Mouse (Mus musculus): ENCODE measurements around the gene Bcl6. TPM values are rescaled to one million over a fixed set of nuclear protein-coding genes. Genes with fewer than 3 reads are reported as not detected.

The Bcl6 gene
- total RNA-seq (2021): 10 to 100 TPM; 28.4 TPM
- long read RNA-seq, experiment 1, partial matches to known transcripts: 2 of 3 reads
- long read RNA-seq, experiment 1, other reads (novel, unspliced or antisense): 1 of 3 reads
- long read RNA-seq, experiment 2, partial matches to known transcripts: 1 of 4 reads
- long read RNA-seq, experiment 2, other reads (novel, unspliced or antisense): 3 of 4 reads

DNA sequence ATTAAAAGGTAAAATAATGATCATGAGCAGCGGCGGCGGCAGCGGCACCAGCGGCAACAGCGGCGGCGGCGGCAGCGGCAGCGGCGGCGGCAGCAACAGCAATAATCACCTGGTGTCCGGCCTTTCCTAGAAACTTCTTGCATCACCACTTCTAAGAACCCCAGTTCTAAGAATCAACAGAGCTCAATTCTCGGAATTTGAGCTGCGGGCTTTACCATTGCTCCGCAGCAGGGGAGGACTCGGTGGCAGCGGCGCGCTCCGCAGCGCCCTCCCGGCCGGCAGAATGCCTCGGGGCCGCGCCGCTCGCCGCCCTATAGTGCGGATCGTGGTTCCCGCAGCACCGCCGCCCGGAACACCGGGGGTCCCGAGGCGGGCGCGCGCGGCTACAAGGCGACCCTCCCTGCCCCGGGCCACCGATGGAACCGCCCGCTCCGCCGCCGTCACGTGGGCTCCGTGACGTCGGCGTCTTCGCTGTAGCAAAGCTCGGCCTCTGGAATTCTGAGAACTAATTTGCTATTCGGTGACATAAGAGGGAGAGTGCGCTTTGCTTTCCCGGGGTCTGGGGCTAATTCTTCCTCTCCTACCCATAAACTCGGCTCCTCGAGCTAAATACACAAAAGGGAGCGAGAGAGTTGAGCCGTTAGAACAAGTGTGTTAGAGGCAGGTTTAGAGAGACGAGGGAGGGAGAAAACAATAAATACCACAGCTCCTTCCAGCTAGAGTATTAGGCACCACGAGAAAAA, at the start of gene Bcl6, which contains the start of gene Gm37419:
Gene Bcl6 (minus strand): TSS at position 387 of the 743 bp plus-strand sequence.
Gene Gm37419 (plus strand): TSS at position 17 of the 743 bp plus-strand sequence.
- peak; percentile 77 to 83 for DNase-seq (ENCODE audit: low spot score in 2 of 2)

DNA sequence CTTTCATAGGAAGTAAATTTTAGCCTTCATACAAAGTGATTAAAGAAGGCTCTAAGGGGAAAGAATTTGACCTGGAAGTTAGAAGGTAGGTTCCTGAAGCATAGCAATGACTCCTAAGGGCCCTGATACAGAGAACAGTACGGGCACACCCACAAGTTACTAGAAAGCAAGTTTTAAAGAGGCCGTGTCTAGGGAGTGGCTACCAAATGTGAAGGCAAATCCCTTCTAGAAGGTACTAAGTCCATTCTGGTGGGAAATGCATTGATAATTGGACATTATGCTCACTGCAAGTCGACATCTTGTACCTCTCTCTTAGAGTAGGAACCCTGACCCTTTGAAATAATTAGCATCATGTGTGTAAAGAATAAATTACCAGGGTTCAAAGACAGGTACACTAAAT, 47.7 kb upstream of the Bcl6 start:
- DNase-seq (ENCODE audit: low spot score in 2 of 2): no peak

DNA sequence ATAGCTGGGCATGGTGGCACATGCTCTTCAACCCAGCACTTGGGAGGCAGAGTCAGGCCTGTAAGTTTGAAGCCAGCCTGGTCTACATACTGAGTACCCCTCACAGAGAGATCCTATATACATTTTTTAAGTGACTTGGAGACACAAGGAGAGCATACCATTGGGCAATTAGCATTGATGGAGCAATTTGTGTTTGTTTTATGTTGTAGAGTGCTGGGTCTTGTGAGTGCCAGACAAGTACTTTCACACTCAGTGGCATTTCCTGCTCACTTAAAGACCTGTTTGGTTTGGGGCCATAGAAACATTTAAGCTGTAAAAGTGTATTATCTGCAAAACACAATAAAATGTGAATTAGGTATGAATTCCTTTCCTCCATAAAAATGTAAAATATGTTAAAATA, 47.1 kb upstream of the Bcl6 start:
- no peak for DNase-seq (ENCODE audit: low spot score in 2 of 2)

DNA sequence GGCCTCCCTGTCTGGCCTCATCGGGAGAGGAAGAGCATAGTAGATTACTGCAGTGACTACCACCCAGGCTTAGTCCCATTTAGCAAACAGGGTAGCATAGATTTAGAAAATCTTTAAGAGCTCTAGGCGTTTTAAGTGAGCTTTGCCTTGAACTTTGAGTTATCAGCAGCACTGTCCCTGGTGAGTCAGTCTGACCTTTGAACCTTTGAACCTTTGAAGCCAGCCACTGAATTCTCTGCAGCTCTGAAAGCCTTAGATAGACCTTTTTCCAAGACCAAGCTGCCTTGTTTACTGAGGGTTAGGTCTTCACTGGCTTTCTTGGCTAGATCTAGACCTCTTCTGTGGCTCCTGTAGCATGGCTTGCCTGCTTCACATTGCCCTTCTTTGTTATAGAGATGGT, 45.8 kb upstream of the Bcl6 start:
- no peak for DNase-seq (ENCODE audit: low spot score in 2 of 2)

DNA sequence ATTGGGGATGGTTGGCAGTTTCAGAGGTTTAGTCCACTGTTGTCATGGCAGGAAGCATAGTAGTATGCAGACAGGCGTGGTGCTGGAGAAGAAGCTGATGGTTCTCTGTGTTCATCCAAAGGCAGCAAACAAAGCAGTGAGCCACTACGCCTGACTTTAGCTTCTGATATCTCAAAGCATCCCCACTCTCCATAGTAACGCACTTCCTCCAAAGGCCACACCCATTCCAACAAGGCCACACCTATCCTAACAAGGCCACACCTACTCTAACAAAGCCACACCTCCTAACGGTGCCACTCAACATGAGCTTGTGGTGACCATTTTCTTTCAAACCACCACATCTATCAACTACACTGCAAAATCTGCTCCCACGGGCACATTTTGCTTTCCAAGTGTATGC, 44.6 kb upstream of the Bcl6 start:
- no peak for DNase-seq (ENCODE audit: low spot score in 2 of 2)

DNA sequence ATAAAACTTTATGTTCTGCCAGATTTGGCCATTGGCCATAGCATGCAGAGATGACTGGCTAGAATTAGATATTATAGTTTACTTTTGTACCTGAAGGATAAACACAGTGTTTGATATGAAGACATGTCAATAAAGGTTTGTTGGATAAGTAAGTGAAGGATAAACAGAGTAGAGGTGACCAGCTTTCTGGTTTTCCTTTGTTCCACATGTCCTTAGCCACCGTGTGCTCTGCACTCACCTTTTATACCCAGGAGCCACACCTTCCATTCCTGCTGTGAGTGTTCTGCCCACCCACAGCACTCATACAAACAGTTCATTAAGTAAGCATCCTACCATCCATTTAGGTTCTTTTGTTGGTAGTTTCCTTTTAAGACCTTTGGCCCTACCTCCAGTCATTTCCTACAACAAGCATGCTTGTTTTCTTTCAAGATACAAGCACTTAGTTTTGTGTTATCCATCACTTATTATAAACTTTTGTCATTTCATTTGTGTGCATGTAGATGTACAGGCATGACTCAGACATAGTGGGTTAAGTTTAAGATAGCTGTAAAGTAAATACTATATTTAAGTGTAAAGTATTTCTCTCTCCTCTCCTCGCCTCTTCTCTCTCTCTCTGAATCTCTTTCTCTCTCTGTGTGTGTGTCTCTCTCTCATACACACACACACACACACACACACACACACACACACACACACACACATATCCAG, 41.5 kb upstream of the Bcl6 start:
- no peak for DNase-seq (ENCODE audit: low spot score in 2 of 2)

DNA sequence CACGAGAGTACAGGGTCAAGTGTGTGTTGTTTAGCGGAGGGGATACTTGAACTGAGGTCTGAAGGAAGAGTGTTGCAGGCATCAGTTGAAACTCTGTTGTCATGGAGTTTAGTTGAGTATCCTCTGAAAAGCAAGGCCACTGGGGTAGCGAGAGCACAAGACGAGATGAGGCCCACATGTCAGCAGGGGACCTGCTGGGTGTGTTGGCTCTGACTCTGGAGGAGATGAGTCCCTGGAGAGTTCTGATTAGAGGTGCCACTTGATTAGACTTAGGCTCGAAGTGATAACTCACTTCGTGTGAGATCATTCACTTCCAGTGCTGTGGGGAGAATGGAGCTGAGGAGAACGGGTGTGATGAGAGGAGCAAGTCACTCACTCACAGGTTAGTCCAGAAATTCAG, 36.8 kb upstream of the Bcl6 start:
- DNase-seq (ENCODE audit: low spot score in 2 of 2): no peak

DNA sequence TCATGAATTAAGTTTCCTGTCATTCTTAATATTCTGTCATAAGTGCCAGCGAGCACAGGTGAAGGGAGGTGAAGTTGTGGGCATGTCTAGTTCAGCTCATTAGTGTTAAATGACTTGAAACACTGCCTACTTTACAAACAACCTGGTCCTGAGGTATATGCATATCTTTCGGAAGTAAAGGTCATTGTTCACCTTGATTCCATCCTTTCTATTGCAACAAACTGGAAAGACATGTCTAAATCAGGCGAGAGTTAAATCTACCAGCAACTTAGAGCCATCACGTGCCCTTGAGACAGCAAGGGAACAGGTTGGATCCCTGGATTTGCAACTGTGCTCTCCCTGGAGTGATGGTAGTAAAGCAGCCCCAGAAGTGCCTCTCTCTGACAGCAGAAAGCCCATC, 34.0 kb upstream of the Bcl6 start:
- no peak for DNase-seq (ENCODE audit: low spot score in 2 of 2)

DNA sequence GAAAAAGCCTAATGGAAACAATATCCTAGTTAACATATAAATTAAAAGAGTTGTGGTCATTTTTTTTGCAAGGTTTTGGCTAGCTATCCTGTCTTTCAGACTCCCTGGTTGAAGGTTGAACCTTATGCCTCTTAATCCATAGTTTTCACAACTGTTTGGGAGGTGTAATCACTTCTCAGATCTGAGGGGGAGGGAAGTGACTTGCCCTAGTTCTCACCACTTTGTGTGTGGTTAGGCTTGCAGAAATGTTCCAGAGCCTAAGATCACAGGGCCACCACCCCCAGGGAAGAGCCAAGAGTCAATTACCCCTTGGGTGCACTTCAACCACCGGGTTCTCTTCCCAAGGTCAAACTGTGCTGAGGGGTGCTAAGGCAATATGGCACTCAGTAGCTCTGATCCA, 33.1 kb upstream of the Bcl6 start:
- no peak for DNase-seq (ENCODE audit: low spot score in 2 of 2)

DNA sequence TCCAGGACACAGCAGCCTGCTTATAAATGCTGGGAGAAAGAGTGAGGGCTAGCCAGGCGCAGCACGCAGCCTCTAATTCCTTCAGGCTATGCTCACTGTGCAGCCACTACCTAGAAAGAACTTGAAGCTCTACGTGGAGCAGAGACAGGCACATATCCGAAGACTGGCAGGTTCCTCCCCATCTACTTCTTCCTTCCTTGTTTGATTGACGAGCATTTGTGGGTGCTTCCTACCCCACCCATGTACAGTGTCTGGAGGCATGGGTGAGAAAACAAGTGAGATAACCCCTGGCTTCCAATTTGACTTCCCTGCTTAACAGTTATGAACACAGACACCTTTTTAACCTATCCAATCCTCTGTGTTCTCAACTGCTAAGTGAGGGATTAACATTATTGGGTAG, 28.1 kb upstream of the Bcl6 start:
- no peak for DNase-seq (ENCODE audit: low spot score in 2 of 2)

DNA sequence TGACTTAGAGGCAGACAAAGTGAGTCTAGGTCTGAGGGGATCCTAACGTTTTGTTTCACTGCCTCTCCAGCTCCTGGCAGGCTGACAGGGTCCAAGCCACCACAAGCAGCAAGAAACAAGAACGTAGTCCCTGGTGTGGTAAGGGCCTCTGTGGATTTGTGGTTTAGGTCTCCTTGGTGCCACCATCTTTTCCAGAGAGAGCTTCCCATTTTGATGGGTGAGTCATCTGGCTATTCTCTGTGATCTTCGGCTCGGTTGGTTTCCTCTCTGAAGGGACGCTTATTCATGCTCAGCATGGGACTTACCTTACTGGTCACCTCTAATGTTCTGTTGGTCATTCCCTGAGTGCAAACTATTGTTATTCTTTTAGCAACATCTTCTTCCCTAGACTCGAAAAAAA, 27.6 kb upstream of the Bcl6 start:
- no peak for DNase-seq (ENCODE audit: low spot score in 2 of 2)

DNA sequence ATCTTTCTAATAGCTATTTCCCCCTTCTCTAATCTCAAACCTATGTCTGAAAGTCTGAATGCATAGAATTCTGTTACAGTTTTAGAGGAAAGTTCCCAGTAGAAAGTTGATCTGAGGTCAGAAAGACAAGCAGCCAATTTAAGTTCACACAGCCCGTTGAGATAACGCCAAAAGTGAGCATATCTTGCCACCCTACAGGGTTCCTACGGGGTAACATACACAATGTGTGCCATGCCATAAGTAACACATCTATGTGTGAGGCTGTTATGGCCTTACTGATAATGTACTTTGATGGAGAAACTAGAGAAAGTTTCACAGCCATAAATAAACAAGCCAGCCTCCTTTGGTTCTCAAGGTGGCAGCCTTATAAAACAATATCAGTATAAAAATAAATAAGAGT, 25.7 kb upstream of the Bcl6 start:
- no peak for DNase-seq (ENCODE audit: low spot score in 2 of 2)

DNA sequence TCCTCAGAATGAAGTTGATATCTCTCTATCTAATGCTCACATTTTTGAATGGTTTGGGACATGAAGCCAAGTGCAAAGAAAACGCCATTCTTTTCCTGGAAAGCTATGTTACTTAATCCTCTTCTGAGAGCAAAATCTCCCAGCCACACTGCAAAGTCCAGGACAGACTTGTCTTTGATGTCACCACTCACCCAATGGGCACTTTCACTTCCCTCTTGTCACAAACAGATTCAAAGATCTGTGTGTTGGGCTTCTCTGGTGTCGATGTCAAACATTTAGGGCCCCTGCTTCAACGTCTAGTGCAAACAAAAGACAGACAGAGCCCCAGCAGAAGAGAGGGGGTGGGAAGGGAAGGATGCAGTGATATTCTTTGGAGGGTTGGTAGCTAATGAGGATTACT, 23.4 kb upstream of the Bcl6 start:
- DNase-seq (ENCODE audit: low spot score in 2 of 2): no peak

DNA sequence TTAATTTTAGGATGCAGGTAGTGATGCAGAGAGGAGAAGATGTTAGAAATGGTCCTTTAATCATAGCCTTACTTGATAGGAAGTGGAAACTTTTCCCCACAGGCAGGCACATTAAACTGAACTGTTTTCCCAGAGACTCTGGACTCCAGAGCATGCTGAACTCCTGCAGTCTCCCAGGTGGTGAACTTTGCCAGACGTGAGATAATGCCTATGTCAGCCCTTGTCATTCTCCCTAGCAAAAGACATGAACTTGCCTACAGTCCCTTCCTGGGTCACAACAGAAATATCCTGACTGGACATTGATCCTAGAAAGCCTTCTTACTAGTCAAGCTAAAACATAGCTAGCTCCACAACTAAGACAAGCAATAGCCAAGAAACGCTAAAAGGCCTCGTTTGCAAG, 22.7 kb upstream of the Bcl6 start:
- DNase-seq (ENCODE audit: low spot score in 2 of 2): no peak

DNA sequence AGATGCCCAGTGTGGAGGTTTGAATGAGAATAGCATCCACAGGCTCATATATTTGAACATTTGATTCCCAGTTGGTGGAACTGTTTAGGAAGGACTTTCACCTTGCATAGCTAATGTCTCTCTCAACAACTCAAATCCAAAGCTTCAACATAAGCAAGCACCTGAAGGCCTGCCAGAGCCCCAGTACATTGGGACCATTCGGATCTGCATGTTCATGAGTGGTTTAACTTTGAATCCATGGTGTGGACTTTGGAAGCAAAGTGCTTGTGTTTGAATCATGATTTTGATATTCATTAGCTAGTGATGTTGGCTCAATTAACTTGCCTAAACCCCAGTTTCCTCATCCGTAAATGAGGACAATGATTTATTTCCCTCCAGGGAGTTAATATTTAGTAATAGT, 21.2 kb upstream of the Bcl6 start:
- DNase-seq (ENCODE audit: low spot score in 2 of 2): no peak

DNA sequence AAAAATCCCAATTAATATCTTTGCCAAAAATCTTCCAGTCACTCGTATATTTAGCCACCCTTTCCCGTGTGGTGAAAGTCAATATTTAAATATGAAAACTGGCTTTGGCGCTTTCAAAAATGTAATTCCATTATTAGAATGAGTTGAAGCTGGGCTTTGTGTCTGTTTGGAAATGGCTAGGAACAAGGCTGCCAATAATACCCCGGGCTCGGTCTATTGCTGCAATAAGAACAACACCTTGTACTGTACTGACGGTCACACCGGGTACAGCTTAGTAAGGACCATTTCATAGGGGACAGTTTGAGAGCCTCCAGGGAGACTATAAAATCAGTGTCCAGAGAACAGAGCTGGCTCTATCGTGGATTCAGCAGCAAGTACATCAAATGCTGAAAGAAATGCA, 17.3 kb upstream of the Bcl6 start:
- no peak for DNase-seq (ENCODE audit: low spot score in 2 of 2)

DNA sequence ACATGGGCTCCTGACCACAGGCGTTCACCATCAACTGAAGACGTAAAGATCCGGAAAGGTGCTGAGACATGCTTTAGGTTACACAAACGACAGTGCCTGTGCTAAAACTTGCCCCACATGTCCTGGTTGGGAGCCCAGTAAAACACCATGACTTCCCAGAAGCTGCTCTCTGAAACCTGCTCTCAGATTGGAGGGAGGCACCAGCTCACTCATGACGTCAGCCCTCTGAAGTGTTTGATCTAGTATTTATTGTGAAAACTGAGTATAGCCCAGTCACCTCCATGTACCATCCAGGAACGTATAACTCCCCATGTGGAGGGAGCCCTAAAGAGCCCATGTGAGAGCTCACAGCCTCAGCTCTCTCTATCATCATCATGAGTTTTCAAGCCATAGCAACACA, 9.3 kb upstream of the Bcl6 start:
- no peak for DNase-seq (ENCODE audit: low spot score in 2 of 2)

DNA sequence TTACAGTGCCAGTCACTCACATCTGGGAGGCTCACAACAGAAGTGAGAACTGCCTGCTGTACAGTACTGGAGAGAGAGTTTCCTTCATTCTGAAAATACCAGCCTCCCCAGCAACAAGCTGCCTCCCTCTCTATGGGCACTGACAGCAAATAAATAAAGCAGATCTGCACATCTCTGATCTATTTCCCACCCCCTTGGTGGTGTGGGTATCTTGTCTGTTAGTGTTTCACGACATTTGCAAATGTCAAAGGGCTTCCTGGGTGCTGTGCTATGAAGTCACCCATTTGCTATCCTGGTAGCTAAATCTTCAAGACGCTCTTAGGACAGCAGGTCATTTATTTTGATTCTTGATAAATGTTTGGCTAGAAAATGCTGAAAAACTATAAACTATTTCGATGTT, 8.6 kb upstream of the Bcl6 start:
- DNase-seq (ENCODE audit: low spot score in 2 of 2): no peak

DNA sequence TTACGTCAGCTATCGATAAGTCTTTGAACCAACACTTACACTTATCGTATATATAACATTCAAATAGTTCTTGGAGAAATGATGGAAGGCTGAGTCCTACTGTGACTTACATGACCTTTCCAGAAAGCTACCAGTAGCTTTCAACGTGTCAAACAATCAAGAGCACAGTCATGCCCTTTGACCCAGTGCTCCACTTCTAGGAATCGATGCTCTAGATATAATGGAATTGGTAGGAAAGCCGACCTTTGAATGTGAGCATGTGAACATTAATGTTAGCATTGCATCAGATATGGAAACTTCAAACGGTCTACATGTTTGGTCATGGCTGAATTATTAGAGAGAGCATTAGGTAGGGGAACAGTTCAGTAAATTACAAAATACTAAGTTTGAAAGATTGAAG, 7.7 kb upstream of the Bcl6 start:
- no peak for DNase-seq (ENCODE audit: low spot score in 2 of 2)

DNA sequence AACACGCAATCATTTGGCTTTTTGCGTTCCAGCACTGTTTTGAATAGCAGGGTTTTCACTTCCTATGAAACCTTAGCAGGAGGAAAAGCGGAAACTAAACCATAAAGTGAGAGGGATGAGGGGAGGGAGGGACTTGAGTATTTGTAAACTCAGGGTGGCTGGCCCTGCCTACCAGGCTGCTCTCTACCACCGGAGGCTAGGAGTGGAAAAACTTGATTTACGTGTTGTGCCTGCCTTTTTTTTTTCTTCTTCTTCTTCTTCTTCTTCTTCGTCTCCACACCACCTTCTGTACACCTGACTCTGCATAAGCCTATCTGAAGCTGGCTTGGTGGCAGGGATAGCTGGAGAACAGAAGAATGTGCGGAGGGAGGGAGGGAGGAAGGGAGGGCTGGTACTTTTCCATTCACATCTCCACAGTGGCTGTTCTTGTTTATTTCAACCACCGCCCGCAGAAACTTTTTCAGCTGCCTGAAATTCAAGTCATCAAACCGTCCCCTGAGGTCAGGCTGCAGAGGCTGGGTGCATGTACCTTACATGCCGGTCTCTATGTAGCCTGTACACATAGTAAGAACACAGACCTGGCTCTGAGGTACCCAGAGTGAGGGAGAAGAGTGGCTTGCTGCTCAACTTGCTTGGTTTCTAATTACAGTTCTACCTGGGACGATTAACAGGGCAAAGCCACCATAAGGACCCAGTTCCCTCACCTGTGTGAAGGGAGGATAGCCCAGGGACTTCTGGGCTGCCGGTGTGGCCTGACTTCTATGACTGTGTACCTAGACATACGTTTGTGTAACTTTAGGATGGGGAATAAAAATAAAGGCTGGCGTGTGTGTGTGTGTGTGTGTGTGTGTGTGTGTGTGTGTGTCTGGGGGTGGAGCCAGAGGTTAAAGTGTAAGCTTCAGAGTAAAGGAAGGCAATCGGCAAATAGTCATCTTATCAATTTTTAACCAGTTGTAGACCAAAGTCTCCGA, 5.0 kb upstream of the Bcl6 start:
- no peak for DNase-seq (ENCODE audit: low spot score in 2 of 2)

DNA sequence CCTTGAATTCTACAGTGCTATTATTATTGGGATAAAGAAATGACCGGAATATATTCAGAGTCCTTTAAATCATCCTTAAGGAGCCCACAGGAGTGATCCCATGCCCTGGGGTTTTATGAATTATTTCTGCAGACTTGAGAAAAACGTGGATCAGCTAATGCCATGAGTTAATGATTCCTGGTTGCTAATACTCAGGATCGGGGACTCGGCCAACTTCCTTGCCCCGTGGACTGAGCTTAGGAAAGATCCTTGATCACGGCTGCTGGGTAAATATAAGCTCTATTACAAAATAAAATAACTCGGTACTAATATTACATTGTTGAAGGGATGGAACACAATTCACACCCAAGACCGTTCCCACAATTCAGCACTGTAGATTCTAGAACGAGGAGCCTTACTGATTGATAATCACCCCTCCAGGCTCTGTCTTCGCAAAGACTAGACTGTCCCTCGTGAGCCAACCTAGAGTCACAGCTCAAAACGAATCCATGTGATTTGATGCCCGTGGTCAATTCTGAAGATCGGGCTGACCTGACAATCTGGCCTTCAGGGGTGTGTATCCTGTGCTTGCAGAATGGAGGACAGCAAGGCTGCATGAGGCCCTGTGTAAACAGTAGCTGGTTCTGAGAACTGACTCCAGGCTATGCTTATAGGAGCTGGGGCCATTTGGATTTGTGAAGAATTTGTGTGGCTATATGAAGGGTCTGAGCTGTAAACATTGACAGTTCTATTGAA, 3.4 kb upstream of the Bcl6 start:
- no peak for DNase-seq (ENCODE audit: low spot score in 2 of 2)
